Mouse (Mus musculus): ENCODE data around the gene Hspbap1. TPM values are rescaled to one million over a fixed set of nuclear protein-coding genes. Genes with fewer than 3 reads are reported as not detected.
A peak's percentile ranks its signal among the peaks of the same experiment; 100 is the strongest.

Hspbap1 gene
- polyA plus RNA-seq, 1 experiment from 2014 or later, result 8.0 TPM

DNA sequence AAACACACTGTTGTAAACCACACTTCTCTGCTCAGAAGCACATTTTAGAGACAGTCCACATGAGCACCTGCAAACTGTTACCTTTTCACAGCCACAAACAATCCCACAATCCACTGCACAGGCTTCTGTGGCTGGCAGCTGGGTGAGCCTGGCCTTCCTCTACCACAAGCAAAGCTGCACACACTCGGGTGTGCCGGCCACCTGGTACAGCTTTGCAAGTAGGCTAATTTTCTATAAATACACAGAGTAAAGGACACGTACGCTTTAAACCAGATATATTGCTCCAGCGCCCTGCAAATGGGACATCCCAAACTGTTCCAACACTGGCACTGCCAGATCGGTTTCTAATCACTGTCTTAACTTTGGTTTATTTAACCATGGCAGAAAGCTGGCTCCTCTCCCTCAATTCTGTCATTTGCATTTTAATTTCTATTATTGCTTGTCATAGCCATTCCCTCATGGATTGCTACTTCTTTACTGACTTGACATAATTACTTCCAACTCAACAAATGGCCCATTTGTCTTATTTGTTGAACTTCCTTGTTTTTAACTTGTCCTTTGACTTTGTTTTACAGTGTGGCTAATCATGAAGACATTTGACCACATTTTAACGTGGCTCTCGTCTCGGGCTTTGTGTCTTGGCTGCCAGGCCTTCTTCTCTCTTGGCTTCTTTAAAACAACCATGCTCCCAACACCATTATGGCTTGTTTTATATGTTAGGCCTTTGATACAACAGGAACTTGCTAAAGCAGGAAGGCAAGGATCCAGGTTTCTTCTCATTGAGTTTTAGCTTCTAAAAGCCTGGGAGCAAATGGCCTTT lies 22.5 kb upstream of the Hspbap1 start:
- no peak for ATAC-seq
- 52% methylated on average over 9 of the region's 9 CpGs for WGBS
- Histone ChIP-seq H3K9me3 (ENCODE audit: control insufficient read depth) (no peaks in the 10 kb centered on the region), H3K4me2 (replicated peaks; ENCODE audit: low read depth) (no peak overlapping the region), H3K36me3 (ENCODE audit: control insufficient read depth, insufficient read depth) (no peaks in the 10 kb centered on the region), H3K4me1 (replicated peaks; ENCODE audit: control insufficient read depth, insufficient read depth, low read length) (peaks cover 14% of the 10 kb centered on the region; the same call in 1 of the 2 replicates), H3K4me3 (ENCODE audit: low read depth, low read length) (no peak overlapping the region), H3K9ac (ENCODE audit: low read depth, low read length) (no peak overlapping the region), H3K27ac (ENCODE audit: low read depth, low read length) (peak overlapping the region; percentile 36), H3K27me3 (replicated peaks; ENCODE audit: control insufficient read depth, insufficient read depth, low read length) (no peaks in the 10 kb centered on the region)
- TF ChIP-seq CTCF (IDR thresholded peaks at IDR 0.05; ENCODE audit: low read depth), result no peak

DNA sequence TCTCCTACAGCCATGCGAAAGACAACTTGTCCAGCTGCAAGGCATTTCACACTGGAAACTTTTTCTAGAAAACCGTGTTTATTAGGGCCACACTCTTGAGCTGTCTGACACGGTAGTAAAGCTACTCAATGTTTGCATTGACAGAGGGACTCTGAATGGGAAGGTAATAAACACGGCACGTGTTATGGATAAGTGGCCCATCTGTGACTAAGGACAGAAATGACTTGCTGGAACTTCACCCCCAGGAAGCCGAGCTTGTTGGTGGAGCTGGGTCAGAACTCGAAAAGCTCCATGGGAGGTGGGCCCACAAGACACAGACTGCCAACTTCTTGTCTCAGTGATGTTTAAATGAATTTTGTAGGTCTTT lies 22.0 kb upstream of the Hspbap1 start:
- peak; percentile 69 for ATAC-seq
- Histone ChIP-seq H3K4me3 (ENCODE audit: low read depth, low read length) (no peak overlapping the region), H3K9me3 (ENCODE audit: control insufficient read depth) (no peaks in the 10 kb centered on the region), H3K4me2 (replicated peaks; ENCODE audit: low read depth) (no peak overlapping the region), H3K27ac (ENCODE audit: low read depth, low read length) (peak overlapping the region; percentile 10; the same call in 1 of the 2 replicates), H3K4me1 (replicated peaks; ENCODE audit: control insufficient read depth, insufficient read depth, low read length) (peaks cover 14% of the 10 kb centered on the region; the same call in 1 of the 2 replicates), H3K36me3 (ENCODE audit: control insufficient read depth, insufficient read depth) (no peaks in the 10 kb centered on the region), H3K27me3 (replicated peaks; ENCODE audit: control insufficient read depth, insufficient read depth, low read length) (no peaks in the 10 kb centered on the region), H3K9ac (ENCODE audit: low read depth, low read length) (no peak overlapping the region)
- TF ChIP-seq CTCF (IDR thresholded peaks at IDR 0.05; ENCODE audit: low read depth), result no peak
- 40% methylated on average over 7 of the region's 7 CpGs for WGBS

DNA sequence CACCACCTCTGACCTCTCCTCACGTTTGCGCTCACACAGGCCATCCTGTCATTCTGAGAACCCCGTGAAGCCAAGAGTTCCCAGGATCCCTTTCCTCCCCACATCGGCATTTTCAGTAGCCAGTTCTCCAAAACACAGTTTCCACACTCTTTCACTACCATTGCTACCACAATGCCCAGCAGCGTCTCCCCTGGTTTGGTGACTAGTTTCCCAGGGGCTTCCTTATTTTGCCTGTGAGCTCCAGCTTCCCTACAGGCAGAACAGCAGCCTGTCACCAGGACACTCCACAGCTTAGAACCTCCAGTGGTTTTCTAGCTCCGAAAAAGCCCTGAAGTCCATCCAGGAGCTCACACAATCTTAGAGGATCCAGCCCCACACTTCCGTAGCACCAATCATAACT lies 20.8 kb upstream of the Hspbap1 start:
- ATAC-seq, result no peak
- TF ChIP-seq CTCF (IDR thresholded peaks at IDR 0.05; ENCODE audit: low read depth), result no peak
- Histone ChIP-seq H3K9me3 (ENCODE audit: control insufficient read depth) (no peaks in the 10 kb centered on the region), H3K4me3 (ENCODE audit: low read depth, low read length) (no peak overlapping the region), H3K36me3 (ENCODE audit: control insufficient read depth, insufficient read depth) (no peaks in the 10 kb centered on the region), H3K27me3 (replicated peaks; ENCODE audit: control insufficient read depth, insufficient read depth, low read length) (no peaks in the 10 kb centered on the region), H3K4me1 (replicated peaks; ENCODE audit: control insufficient read depth, insufficient read depth, low read length) (peaks cover 14% of the 10 kb centered on the region; the same call in 1 of the 2 replicates), H3K9ac (ENCODE audit: low read depth, low read length) (no peak overlapping the region), H3K4me2 (replicated peaks; ENCODE audit: low read depth) (no peak overlapping the region), H3K27ac (ENCODE audit: low read depth, low read length) (no peak overlapping the region)
- 84% methylated on average over 7 of the region's 7 CpGs for WGBS

DNA sequence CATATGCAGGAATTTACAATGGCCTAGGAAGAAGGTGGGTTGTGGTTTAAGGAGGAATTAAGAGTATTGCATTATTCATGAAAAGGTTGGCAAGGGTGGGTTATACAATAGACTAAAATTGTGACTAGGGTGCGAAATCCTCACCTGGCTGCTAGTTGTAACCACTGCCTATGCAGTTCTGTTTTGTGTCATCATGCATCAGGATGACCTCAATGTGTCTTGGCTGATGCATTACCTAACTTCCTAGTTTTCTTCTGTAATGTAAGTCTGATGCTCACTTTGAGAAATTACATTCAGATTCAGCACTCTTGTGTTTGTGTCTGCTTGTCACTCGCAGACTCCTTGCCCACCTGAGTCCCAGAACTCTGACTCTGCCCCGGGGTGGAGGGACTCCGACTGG lies 18.3 kb upstream of the Hspbap1 start:
- no peak for ATAC-seq
- Histone ChIP-seq H3K4me3 (ENCODE audit: low read depth, low read length) (no peak overlapping the region), H3K9ac (ENCODE audit: low read depth, low read length) (no peak overlapping the region)

DNA sequence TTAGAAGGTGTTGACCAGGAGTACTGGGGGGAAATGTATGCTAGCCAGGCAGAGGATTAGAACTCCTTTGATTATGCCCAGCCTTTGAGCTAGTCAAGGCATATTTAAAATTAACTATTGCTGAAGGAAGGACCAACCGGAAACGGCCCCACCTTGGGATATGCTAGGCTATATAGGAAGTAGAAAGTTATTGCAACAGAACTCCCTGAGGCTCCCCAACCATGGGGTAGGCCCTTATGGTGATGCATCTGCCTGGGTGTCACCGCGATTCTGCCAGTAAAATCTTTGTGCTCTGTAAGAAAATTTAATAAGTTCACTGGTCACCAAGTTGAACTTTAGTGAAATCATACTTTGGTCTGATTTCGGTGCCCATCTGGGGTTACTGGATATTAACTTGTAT lies 16.2 kb upstream of the Hspbap1 start:
- Histone ChIP-seq H3K9me3 (ENCODE audit: control insufficient read depth) (no peaks in the 10 kb centered on the region), H3K9ac (ENCODE audit: low read depth, low read length) (no peak overlapping the region), H3K36me3 (ENCODE audit: control insufficient read depth, insufficient read depth) (no peaks in the 10 kb centered on the region), H3K4me1 (replicated peaks; ENCODE audit: control insufficient read depth, insufficient read depth, low read length) (0 out of 2 replicates have a peak, but pooled peaks cover 5% of the 10 kb centered on the region), H3K27me3 (replicated peaks; ENCODE audit: control insufficient read depth, insufficient read depth, low read length) (no peaks in the 10 kb centered on the region), H3K4me3 (ENCODE audit: low read depth, low read length) (no peak overlapping the region), H3K4me2 (replicated peaks; ENCODE audit: low read depth) (no peak overlapping the region), H3K27ac (ENCODE audit: low read depth, low read length) (no peak overlapping the region)
- no peak for ATAC-seq
- WGBS, result 86% methylated on average over 5 of the region's 5 CpGs
- no peak for TF ChIP-seq CTCF (IDR thresholded peaks at IDR 0.05; ENCODE audit: low read depth)

More for the DNA sequence above, 18.3 kb upstream of the Hspbap1 start:
- Histone ChIP-seq H3K27ac (ENCODE audit: low read depth, low read length) (no peak overlapping the region), H3K4me2 (replicated peaks; ENCODE audit: low read depth) (no peak overlapping the region), H3K4me1 (replicated peaks; ENCODE audit: control insufficient read depth, insufficient read depth, low read length) (peaks cover 14% of the 10 kb centered on the region; the same call in 1 of the 2 replicates), H3K36me3 (ENCODE audit: control insufficient read depth, insufficient read depth) (no peaks in the 10 kb centered on the region), H3K27me3 (replicated peaks; ENCODE audit: control insufficient read depth, insufficient read depth, low read length) (no peaks in the 10 kb centered on the region), H3K9me3 (ENCODE audit: control insufficient read depth) (no peaks in the 10 kb centered on the region)
- WGBS, result 92% methylated on average over 4 of the region's 4 CpGs
- no peak for TF ChIP-seq CTCF (IDR thresholded peaks at IDR 0.05; ENCODE audit: low read depth)

DNA sequence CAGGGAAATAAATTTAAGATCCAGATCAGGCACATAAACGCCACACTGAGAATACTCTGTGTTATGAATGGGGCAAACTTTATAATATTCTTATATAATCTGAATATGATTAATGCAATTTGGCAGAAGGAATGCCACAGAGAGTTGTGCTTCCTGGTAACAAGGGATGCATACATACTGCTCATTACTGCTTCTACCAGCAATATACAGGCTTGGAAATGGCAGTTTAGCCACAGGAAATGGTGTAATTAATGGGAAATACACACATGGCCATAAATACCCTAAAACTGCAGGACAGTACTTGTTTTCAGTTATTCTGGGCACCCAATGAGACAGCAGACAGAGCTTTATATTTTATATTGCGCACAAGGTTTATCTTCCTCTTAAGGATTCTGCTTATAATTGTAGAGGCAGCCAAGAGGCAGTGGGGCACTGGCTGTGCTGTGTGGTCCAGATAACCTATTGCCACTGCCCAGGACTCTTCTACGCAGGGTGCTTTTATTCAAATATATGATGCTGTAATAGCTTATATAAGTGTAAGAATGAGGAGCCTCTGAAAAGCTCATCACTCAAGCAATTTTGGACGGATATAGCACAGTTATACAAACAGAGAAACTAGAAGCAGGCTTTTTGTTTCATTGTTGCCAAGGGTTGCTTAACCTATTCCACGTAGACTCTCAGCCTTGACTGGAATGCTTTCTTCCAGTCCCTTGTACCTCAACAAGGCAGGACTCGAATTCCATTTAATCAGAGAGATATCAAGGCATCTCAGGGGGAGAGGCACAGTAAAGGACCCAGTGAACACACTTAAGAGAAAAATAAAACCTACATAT lies 14.5 kb upstream of the Hspbap1 start:
- TF ChIP-seq CTCF (IDR thresholded peaks at IDR 0.05; ENCODE audit: low read depth), result no peak
- Histone ChIP-seq H3K4me3 (ENCODE audit: low read depth, low read length) (no peak overlapping the region), H3K9ac (ENCODE audit: low read depth, low read length) (no peak overlapping the region), H3K9me3 (ENCODE audit: control insufficient read depth) (no peaks in the 10 kb centered on the region), H3K36me3 (ENCODE audit: control insufficient read depth, insufficient read depth) (no peaks in the 10 kb centered on the region), H3K4me1 (replicated peaks; ENCODE audit: control insufficient read depth, insufficient read depth, low read length) (0 out of 2 replicates have a peak, but pooled peaks cover 5% of the 10 kb centered on the region), H3K27ac (ENCODE audit: low read depth, low read length) (no peak overlapping the region), H3K4me2 (replicated peaks; ENCODE audit: low read depth) (no peak overlapping the region), H3K27me3 (replicated peaks; ENCODE audit: control insufficient read depth, insufficient read depth, low read length) (no peaks in the 10 kb centered on the region)
- no peak for ATAC-seq
- WGBS, result 61% methylated on average over 6 of the region's 6 CpGs

Measured in intestine, postnatal 0 days (tissue).